Mouse (Mus musculus) adrenal gland (tissue): ENCODE data around the gene Nphp4.

Experiments used
- intact Hi-C: fragments of 180-260 bp; cut with DNase I; formaldehyde crosslinking; loops from one replicate; pipeline ENCODE4 v1.15.1; 2025
- long read RNA-seq, 2 experiments: library from polyadenylated mRNA; unstranded; transcript quantifications; one replicate each; pipeline ENCODE4 v2.0.0; 2020; ENCODE audit warnings: borderline replicate concordance in 1 of 2; ENCODE audit not compliant: insufficient replicate concordance in 1 of 2

The Nphp4 gene
- long read RNA-seq, experiment 1, partial matches to known transcripts: 0 of 2 reads
- long read RNA-seq, experiment 1, other reads (novel, unspliced or antisense): 2 of 2 reads
- long read RNA-seq, experiment 2: 0 reads

DNA sequence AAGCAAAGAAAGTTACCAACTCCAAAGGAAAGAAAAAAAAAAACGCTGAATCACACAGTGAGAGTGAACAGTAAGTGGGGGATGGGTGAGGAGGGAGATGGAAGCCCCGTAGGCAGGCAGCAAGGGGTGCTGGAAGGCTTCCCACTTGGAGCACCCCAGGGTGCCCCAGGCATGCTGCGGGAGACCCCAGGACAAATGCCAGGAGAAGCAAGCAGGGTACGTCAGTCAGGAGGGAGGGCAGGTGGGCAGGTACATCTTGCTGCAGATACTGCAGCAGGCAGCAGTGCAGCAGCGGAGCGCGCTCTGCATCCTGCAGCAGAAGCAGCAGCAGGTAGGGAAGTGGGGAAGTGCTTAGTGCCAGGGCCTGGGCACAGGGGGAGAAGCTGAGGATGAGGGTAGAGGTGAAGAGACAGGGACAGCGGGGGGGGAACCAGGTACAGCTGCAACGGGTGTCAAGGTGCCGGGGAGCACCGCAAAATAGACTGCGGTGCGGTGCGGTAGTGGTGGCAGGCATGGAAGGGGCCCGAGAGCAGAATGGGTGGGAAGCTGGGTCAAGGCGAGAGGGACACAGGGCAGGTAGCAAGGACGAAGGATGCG lies at the start of gene Nphp4:
Gene Nphp4, plus strand, starts transcription at position 280 of the 597 bp plus-strand sequence.
- intact Hi-C loops: no loop called here

DNA sequence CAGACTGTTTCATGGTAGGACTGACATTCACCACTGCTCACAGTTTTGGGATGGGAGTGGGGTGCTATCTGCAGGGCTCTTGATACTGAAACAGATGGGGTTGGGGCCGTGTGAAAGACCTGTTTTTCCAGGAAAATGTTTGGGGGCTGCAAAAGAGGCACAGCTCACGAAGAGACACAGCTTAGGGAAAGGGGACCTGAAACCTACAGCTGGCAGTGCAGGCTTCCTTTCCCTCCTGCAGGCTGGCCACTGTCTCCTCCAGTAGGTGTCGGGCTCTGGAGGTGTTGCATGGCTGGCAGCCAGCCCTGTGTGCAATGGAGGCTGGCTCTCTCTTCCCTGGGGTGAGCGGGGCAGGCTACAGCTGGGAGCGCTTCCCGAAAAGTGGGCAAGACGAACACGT lies 48.2 kb upstream of the Nphp4 start:
- intact Hi-C loops: no loop called here

- intact Hi-C loops: loop anchor here (10.0 kb wide), 1 partner anchor 258 kb away; the partner anchor contains the start of gene Acot7
Observed at GRCm38 (mm10) chr4:152432308-152432707, 44.2 kb upstream of the Nphp4 start.

DNA sequence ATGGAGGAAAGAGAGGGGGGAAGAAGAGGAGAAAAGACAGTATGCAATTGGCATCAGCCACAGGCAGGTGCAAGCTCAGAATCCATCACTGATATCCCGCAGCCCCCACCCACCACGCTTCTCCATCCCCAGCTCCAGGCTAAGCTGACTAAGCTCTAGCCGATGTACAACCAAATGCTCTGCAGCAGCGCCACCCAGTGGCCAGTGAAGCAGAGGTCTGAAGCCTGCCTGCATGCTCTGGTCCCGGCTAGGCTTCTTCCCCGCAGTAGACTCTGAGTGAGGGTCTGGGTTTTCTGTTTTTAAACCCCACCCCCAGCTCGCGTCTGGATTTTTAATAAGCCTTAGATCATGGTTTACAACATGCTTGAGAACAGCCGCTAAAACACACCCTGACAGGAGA lies 41.7 kb upstream of the Nphp4 start:
- intact Hi-C loops: loop anchor here (1.0 to 10.0 kb wide), 3 partner anchors 93 to 260 kb away; partner anchors contain the start of gene Acot7

GRCm38 (mm10) chr4:152435255-152435654 lies 41.3 kb upstream of the Nphp4 start:
- intact Hi-C loops: loop anchor here (1.0 to 10.0 kb wide), 3 partner anchors 93 to 260 kb away; partner anchors contain the start of gene Acot7

GRCm38 (mm10) chr4:152440882-152441281 lies 35.6 kb upstream of the Nphp4 start:
- intact Hi-C loops: no loop called here

DNA sequence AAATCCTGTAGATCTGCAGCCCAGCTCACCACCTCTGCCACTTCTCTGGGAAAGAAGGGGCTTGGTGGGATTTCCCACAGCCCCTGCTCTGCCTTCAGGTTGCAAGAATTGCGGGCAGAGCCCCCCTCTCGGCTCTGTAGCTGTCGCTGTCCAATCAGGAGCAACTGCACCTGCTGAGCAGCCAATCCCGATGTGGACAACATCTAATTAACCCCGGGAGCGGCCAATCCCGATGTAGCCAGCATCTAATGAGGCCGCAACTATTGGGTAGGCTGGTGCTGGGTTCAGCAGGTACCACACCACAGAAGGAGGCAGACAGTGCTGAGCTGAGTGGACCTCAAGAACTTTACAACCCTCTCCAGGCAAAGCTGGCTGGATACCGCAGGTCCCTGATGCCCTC lies 35.0 kb upstream of the Nphp4 start:
- intact Hi-C loops: no loop called here

DNA sequence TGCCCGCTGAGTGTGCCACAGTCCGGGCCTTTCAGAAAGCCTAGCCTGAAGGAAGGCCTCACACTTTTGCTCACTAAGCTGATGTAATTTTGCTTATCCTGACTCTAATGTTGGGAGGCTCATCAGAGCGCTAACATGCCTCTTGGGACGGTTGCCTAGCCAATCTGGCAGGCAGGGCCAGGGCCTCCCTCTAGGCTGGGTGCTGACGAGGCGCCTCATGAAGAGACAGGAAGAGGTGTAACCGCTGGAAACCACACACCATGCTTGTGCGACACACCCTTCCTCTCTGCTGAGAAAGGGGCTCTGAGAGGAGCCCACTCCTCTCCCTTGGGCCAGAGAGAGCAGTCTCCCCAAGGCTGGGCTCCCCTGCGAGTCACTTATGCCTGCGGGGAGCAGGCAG lies 30.3 kb upstream of the Nphp4 start:
- intact Hi-C loops: no loop called here

DNA sequence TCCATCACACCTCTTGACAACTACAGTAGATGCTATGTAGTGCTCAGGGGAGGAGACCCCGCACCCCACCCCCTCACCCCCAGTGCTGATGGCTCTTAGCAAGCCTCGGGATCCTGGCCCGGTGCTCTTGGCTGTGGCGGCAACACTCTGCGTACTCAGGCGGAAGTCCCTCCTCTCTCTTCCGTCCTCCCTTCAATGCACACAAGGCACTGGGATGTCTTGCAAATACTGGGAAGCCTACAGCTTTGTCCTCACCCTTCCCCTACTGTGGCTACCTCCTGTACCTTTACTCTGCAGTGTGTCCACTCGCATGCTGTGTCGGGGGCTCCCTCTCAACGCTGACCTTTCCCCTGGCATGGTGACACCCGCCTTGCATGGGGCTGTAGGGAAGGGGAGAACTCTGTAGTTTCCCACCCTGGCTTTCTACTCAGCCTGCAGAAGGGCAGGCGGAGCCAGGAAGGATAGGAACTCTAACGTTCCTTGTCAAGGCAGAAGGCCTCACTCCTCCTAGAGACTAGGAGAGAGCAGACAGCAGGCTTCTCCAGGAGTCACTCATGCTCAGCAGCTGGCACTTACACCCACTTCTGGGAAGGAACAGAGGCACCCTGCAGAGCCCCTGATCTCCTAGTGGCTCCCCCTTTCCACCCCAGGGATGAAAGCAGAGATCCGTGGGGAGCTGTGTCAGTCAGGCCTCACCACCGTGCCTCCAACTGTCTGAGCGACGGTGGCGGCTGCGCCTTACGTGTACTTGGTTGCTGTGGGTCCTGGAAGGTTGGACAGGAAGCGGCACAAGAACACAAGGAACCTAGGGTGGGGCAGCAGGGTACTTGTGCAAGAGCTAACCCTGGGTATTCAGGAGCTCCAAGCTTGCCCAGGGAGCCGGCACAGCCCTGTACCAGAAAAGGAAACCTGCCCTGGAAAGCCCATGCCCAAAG lies 28.5 kb upstream of the Nphp4 start:
- intact Hi-C loops: no loop called here

GRCm38 (mm10) chr4:152448666-152449018 lies 27.9 kb upstream of the Nphp4 start:
- intact Hi-C loops: no loop called here

DNA sequence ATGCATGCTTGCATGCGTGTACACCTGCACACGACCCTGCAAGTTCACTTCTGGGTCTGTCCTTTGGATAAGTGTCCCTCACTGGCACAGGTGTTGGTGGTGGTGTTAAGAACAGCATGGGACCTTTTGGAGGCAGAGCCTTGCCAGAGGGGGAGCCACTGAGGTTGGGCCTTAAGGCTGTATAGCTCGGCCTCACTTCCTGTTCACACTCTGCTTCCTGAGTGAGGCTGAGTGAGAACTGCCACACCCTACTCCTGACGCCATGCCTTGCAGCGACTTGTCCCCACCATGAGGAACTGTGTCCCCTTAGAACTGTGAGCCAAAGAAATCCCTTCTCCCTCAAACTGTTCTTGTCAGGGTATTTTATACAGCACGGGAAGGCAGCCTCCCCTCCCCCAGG lies 25.1 kb upstream of the Nphp4 start:
- intact Hi-C loops: no loop called here

GRCm38 (mm10) chr4:152453079-152453478 lies 23.4 kb upstream of the Nphp4 start:
- intact Hi-C loops: no loop called here

GRCm38 (mm10) chr4:152454153-152454552 lies 22.4 kb upstream of the Nphp4 start:
- intact Hi-C loops: no loop called here

DNA sequence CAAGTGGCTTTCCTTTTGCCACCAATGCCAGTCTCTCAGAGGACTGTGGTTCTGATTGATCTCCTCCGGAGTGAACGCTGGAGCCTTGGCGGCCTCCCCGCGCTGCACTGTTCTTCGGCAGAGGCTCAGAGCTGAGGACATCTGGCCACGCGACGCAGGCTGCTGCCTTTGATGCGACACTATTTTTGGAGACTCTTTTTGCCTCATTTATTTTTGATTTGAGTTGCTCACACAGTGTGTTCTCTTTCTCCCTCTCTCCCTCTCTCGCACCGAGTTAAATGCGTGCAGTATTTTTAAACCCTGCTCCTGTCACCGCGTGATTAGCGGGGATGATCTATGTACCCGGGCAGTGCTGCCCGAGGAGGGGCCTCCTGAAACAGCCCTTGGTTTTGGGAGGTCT lies 19.9 kb upstream of the Nphp4 start:
- intact Hi-C loops: no loop called here

DNA sequence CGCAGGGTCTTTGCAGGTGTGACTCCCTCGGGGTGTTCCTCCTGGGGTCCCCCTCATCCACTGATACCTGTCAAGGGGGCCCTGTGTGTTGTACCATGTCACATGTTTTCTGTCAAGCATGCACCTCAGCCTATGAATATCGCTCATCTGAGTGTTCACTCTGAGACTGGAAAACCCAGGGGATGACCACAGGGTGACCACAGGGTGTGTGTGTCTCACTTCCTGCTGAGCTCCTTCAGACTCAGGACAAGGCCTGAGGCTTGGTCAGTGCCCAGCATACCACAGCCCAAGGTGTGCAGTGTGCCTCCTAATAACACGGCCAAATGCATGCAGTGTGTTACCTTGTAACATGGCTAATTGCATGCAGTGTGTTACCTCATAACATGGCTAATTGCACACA lies 18.8 kb upstream of the Nphp4 start:
- intact Hi-C loops: no loop called here

- intact Hi-C loops: no loop called here
Observed at GRCm38 (mm10) chr4:152462516-152462915, 14.0 kb upstream of the Nphp4 start.

DNA sequence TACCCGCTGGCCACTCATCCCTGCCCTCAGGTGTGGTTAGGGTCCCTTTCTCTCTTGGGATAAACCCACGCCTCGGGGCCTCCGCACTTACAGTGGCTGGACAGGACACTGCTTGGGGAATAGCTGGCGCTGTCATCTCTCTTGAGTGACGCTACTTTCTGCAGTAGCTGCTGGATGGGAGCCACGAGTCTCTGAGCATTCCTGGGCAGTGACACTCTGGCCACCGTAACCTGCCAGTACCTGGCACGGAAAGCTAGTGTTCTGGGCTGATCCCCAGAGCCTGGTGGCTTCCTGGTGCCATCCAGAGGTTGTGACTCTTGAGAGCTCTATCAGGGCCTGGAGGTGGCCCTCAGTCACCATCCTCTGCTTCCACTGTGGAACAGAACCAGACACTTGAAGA lies 13.4 kb upstream of the Nphp4 start:
- intact Hi-C loops: no loop called here

- intact Hi-C loops: no loop called here
Observed at GRCm38 (mm10) chr4:152465116-152465515, 11.4 kb upstream of the Nphp4 start.

DNA sequence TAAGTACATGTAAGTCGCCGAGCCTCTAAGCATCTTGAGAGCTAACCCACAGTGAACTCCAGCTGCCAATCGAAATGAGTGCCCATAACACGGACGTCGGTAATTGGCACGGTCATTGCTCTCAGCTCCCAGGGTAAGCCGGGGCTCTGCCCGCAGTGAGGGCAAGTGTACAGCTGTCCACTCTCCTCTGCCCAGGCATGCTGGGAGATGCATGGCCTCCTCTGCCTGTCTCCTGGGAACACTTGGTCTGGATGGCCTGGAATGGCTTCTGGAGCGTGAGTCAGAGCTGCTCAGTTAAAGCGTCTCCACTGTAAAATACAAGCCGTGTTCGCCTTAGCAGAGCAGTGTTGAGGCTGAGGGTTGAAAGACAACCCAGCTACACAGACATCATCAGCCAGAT lies 9.9 kb upstream of the Nphp4 start:
- intact Hi-C loops: no loop called here

GRCm38 (mm10) chr4:152467951-152468350 lies 8.6 kb upstream of the Nphp4 start:
- intact Hi-C loops: no loop called here

GRCm38 (mm10) chr4:152475941-152476340 lies 565 bp upstream of the Nphp4 start:
- intact Hi-C loops: no loop called here

GRCm38 (mm10) chr4:152477106-152477465 lies 580 bp downstream of the Nphp4 start:
- intact Hi-C loops: no loop called here
